Mouse (Mus musculus) forebrain, postnatal 0 days (tissue): ENCODE measurements around the gene Mthfd1l. TPM values are rescaled to one million over a fixed set of nuclear protein-coding genes. Genes with fewer than 3 reads are reported as not detected.

Source experiments
- ATAC-seq: fragments of 200-750 bp; cut with Nextera tagmentation; 2 replicates; pipeline ENCODE4 v1.8.0; 2017; ENCODE audit warnings: mild to moderate bottlenecking, moderate library complexity
- DNase-seq: peaks from one replicate; pipeline ENCODE4 v3.0.0-alpha.2; 2015
- H3K27ac ChIP-seq: fragments of 300-500 bp; sonication (generic); 2 replicates; pipeline ENCODE4 v1.5.1; 2014; ENCODE audit warnings: low read depth, mild to moderate bottlenecking, antibody characterized with exemption, low read length, moderate library complexity, mixed read lengths
- H3K27me3 ChIP-seq: fragments of 300-500 bp; sonication (generic); 2 replicates; pipeline ENCODE4 v1.6.1; 2014; ENCODE audit warnings: mild to moderate bottlenecking, low read length, mixed read lengths; ENCODE audit not compliant: insufficient read depth
- H3K36me3 ChIP-seq: fragments of 300-500 bp; sonication (generic); 2 replicates; pipeline ENCODE4 v1.6.1; 2014; ENCODE audit warnings: mild to moderate bottlenecking, moderate library complexity; ENCODE audit not compliant: insufficient read depth
- H3K4me1 ChIP-seq: fragments of 300-500 bp; sonication (generic); 2 replicates; pipeline ENCODE4 v1.6.1; 2014; ENCODE audit warnings: antibody characterized with exemption; ENCODE audit not compliant: insufficient read depth
- H3K4me2 ChIP-seq: fragments of 300-500 bp; sonication (generic); 2 replicates; pipeline ENCODE4 v1.6.1; 2014; ENCODE audit warnings: low read depth, mild to moderate bottlenecking, moderate library complexity
- H3K4me3 ChIP-seq: fragments of 300-500 bp; sonication (generic); 2 replicates; pipeline ENCODE4 v1.5.1; 2014; ENCODE audit warnings: low read depth, low read length, mixed read lengths
- H3K9ac ChIP-seq: fragments of 300-500 bp; sonication (generic); 2 replicates; pipeline ENCODE4 v1.6.1; 2014; ENCODE audit warnings: mild to moderate bottlenecking
- H3K9me3 ChIP-seq: fragments of 300-500 bp; sonication (generic); 2 replicates; pipeline ENCODE4 v1.6.1; 2016; ENCODE audit warnings: low read length
- CTCF ChIP-seq: sonication (generic); IDR thresholded peaks from 2 replicates; pipeline ENCODE4 v1.5.1; 2016; ENCODE audit warnings: antibody characterized with exemption, control low read depth, low read depth
- WGBS: fragments of 180-500 bp; shearing (Covaris S2); extraction: QIAGEN DNeasy Blood & Tissue Kit; methylation state at CpG from one replicate; pipeline ENCODE4 v1.1.7; 2014; 5-methylcytosine and 5-hydroxymethylcytosine counted together
- polyA plus RNA-seq: library from polyadenylated mRNA; unstranded; fragments of >200 nt; fragmentation: Nextera tagmentation; extraction: Ambion mirVana; gene quantifications from 2 replicates; pipeline ENCODE4 v1.2.1, GENCODE M21; 2015
- total RNA-seq: library from RNA; depleted of rRNA; stranded (reverse); fragments of >200 nt; gene quantifications from 2 replicates; pipeline ENCODE4 v1.2.3, GENCODE M21; 2014

Gene Mthfd1l
- total and polyA plus RNA-seq, 2 experiments from 2014 or later, result 5.9 to 9.1 TPM

DNA sequence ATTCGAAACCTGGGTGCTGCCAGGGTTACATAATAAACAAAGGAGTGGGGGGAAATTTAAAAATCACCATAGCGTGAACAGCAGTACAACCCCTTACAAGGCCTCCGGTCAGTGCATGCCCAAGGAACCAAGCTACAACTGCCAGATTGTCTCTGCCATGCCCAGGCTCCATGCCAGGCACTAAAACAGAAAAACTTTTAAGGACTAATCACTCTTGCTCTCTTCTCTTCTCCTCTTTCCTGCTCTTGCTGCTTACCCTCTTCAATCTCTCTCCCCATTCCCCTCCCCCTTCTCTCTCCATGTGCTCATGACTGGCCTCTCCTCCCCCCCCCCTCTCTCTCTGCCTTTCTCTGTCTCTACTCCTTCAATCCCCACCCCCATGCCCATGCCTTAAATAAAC lies 190.1 kb downstream of the Mthfd1l start:
- no peaks in the 10 kb centered on the region for H3K36me3 ChIP-seq
- 18% methylated on average over 3 of the region's 3 CpGs for WGBS
- H3K9me3 ChIP-seq, result no peaks in the 10 kb centered on the region
- no peaks in the 10 kb centered on the region for H3K4me1 ChIP-seq
- H3K4me3 ChIP-seq, result no peak overlapping the region
- no peaks in the 10 kb centered on the region for H3K27me3 ChIP-seq
- no peak overlapping the region for H3K9ac ChIP-seq
- no peak overlapping the region for H3K27ac ChIP-seq
- DNase-seq (no peak), ATAC-seq (no peak)
- no peak for TF ChIP-seq CTCF
- H3K4me2 ChIP-seq, result no peak overlapping the region

DNA sequence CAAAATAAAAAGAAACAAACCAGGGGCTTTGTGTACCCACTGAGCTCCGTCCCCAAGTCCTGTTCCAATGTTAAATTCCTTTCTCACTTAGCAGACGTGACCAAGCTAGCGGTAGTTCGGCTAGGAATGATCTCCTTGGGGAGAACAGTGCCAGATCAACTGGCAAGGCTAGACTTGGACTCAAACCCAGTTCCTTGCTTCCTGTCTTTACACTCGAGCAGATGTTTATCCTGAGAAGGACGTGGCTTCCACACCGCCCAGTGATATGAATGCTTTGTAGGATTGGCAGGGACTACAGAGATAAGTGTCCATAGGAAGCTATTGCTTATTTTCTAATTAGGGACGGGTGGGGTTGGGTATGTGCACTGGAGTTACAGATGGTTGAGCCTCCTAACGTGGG lies 191.8 kb downstream of the Mthfd1l start:
- H3K4me3 ChIP-seq, result no peak overlapping the region
- no peak overlapping the region for H3K27ac ChIP-seq
- no peak for TF ChIP-seq CTCF
- 88% methylated on average over 9 of the region's 9 CpGs for WGBS
- no peaks in the 10 kb centered on the region for H3K36me3 ChIP-seq
- H3K4me1 ChIP-seq, result no peaks in the 10 kb centered on the region
- H3K9ac ChIP-seq, result no peak overlapping the region
- no peak overlapping the region for H3K4me2 ChIP-seq
- ATAC-seq, result no peak
- H3K9me3 ChIP-seq, result no peaks in the 10 kb centered on the region
- DNase-seq, result no peak
- no peaks in the 10 kb centered on the region for H3K27me3 ChIP-seq

DNA sequence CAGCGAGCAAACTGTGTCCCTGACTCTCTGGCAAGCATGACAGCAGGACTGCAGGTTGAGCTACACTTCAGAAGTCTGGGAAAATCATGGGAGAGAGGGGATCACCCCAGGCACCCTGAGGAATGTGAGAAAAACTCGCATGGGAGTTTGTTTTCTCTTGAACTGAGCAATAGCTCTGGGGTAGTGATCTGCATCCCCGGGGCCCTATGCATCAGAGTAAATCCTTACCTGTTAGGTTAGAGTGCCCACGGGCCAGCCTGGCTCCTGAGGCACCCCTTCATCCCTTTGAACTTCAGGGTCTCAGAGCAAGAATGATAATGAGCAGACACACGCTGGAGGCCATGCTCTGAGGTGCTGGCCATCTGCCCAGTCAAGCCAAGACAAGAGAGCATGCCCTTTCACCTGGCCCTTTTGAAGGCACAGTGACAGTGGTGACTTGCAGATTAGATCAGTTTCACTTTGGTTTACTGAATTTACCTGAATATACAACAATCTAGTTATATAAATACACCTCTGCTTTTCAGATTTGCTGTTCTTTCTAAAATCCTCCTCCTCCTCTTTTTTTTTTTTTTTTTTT lies 195.4 kb downstream of the Mthfd1l start:
- Histone ChIP-seq H3K9ac (no peak overlapping the region), H3K36me3 (no peaks in the 10 kb centered on the region), H3K27ac (no peak overlapping the region), H3K4me2 (no peak overlapping the region), H3K4me3 (no peak overlapping the region), H3K4me1 (no peaks in the 10 kb centered on the region), H3K9me3 (no peaks in the 10 kb centered on the region), H3K27me3 (no peaks in the 10 kb centered on the region)
- ATAC-seq, result no peak
- WGBS, result 53% methylated on average over 5 of the region's 5 CpGs
- TF ChIP-seq CTCF, result no peak
- DNase-seq, result no peak

DNA sequence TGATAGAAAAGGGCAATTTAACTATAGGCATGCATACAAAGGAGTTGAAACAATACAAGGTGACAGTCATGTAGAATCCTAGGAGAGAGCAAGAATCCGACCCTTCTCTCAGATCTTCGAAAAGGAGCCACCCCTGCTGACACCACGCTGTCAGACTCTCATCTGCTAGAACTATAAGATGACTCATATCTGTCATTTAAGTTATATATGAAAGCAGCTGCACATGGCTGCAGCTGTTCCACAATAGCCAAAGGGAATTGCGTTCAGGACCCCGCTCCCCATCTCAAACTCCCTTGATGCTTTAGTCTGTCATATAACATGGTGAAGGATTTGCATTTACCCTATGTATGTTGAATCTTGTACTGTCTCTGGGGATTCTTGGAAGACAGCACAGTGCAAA lies 201.3 kb downstream of the Mthfd1l start:
- Histone ChIP-seq H3K4me2 (no peak overlapping the region), H3K9ac (no peak overlapping the region), H3K27me3 (no peaks in the 10 kb centered on the region), H3K9me3 (no peaks in the 10 kb centered on the region), H3K4me1 (no peaks in the 10 kb centered on the region), H3K27ac (no peak overlapping the region), H3K4me3 (no peak overlapping the region), H3K36me3 (no peaks in the 10 kb centered on the region)
- DNase-seq (no peak), ATAC-seq (peak; percentile 14; the same call in 1 of the 2 replicates)
- WGBS, result 71% methylated on average over 5 of the region's 5 CpGs
- no peak for TF ChIP-seq CTCF

DNA sequence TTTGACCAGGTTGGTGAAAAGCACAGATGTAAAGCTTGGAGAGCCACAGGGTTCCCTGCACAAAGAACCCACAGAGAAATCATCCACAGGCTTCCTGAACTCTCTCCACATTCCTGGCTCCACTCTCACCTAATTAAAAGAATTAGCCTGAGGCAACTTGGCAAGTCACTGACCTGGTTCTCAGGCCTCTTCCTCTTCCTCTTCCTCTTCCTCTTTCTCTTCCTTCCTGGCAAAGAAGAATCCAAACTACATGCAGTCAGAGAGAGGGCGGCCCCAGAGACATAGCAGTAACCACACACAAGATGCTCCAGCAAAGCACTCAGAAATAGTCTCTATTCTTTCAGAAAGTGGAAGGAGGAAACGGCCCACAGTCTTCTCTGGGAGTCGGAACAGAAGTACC lies 201.8 kb downstream of the Mthfd1l start:
- H3K27me3 ChIP-seq, result no peaks in the 10 kb centered on the region
- H3K27ac ChIP-seq, result no peak overlapping the region
- H3K36me3 ChIP-seq, result no peaks in the 10 kb centered on the region
- H3K9me3 ChIP-seq, result no peaks in the 10 kb centered on the region
- ATAC-seq, result no peak
- 84% methylated on average over 3 of the region's 3 CpGs for WGBS
- DNase-seq, result no peak
- TF ChIP-seq CTCF, result no peak
- H3K4me1 ChIP-seq, result no peaks in the 10 kb centered on the region
- no peak overlapping the region for H3K4me3 ChIP-seq
- H3K9ac ChIP-seq, result no peak overlapping the region
- H3K4me2 ChIP-seq, result no peak overlapping the region

DNA sequence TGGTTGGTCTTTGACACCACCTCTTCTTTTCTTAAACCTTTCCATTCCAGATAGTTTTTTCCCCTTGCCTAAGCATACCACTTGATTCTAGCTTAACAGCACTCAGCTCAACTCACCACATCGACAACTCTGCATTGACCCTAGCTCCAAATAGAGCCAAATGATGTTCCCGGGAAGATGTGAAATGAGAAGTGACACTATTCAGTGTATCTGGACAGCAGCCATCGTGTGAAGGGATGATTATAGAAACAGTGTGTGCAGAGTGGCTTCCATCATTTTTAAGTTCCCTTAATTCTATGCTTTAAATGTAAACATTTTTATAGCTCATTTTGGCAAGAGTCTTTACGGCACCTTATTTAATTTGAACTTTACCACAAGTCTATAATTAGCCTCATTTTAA lies 204.4 kb downstream of the Mthfd1l start:
- WGBS, result 79% methylated on average over 4 of the region's 4 CpGs
- TF ChIP-seq CTCF, result no peak
- no peak for ATAC-seq

DNA sequence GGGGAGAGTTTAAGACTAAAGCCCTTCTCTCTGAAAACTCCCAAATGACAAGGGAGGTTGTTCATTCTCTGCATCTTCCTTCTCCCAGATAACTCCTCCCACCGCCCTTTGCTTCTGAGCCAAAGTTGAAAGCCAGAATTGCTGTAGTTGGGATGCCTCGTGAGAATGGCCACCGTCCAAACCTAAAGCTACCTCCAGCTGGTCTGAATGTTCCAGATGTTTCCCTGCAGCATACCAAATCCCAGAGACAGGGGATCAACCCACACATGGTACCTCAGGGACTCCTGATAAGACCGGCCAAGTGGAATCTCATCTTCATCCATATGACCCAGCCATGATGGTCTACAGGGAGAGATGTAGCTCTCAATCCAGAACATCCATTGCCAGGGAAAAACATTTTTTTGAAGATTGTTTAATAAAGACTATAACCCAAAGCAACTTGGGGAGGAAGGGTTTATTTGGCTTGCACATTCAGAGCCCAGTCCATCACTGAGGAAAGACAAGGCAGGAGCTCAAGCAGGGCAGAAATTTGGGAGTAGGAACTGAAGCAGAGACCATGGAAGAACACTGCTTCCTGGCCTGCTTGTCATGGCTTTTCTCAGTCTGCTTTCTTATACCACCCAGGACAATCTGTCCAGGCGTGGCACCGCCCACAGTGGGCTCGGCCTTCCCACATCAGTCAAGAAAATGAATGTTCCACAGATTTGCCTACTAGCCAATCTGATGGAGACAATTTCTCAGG lies 206.3 kb downstream of the Mthfd1l start:
- DNase-seq, result no peak
- Histone ChIP-seq H3K9me3 (no peaks in the 10 kb centered on the region), H3K4me2 (no peak overlapping the region), H3K27me3 (no peaks in the 10 kb centered on the region), H3K4me3 (no peak overlapping the region), H3K27ac (no peak overlapping the region), H3K9ac (no peak overlapping the region), H3K4me1 (no peaks in the 10 kb centered on the region), H3K36me3 (no peaks in the 10 kb centered on the region)
- 88% methylated on average over 7 of the region's 7 CpGs for WGBS
- TF ChIP-seq CTCF, result no peak
- no peak for ATAC-seq

More for the DNA sequence above, 204.4 kb downstream of the Mthfd1l start:
- H3K9me3 ChIP-seq, result no peaks in the 10 kb centered on the region
- H3K9ac ChIP-seq, result no peak overlapping the region
- H3K4me2 ChIP-seq, result no peak overlapping the region
- H3K36me3 ChIP-seq, result no peaks in the 10 kb centered on the region
- H3K4me3 ChIP-seq, result no peak overlapping the region
- DNase-seq, result no peak
- H3K4me1 ChIP-seq, result no peaks in the 10 kb centered on the region
- no peak overlapping the region for H3K27ac ChIP-seq
- no peaks in the 10 kb centered on the region for H3K27me3 ChIP-seq
